Mouse (Mus musculus) retina, embryonic 14.5 days (tissue): ENCODE data around the gene Arid4b.

Experiments
- DNase-seq: peaks from one replicate; pipeline ENCODE4 v3.0.0-alpha.2; 2015; ENCODE audit warnings: low spot score

The Arid4b gene

GRCm38 (mm10) chr13:14062209-14063012, 621 bp upstream of the Arid4b start:
- no peak for DNase-seq

DNA sequence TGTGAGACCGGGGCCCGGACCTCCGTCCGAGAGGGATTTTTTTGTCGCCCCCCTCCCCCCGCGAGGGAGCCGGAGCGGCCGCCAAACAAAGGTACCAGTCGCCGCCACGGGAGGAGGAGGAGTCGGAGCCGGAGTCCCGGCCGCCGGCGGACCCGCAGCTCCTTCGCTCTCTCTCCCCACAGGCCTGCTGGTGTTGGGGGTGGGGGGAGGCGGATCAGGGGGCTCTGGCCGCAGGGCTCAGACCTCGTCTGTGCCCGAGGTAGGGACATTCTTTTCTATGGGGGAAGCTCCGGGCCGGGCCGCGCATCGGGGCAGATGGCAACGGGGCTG, 875 bp downstream of the Arid4b start:
- no peak for DNase-seq

- peak; percentile 39 for DNase-seq
Measured at GRCm38 (mm10) chr13:14064341-14065027, 1.5 kb downstream of the Arid4b start.

GRCm38 (mm10) chr13:14065028-14065380, 2.0 kb downstream of the Arid4b start:
- no peak for DNase-seq

DNA sequence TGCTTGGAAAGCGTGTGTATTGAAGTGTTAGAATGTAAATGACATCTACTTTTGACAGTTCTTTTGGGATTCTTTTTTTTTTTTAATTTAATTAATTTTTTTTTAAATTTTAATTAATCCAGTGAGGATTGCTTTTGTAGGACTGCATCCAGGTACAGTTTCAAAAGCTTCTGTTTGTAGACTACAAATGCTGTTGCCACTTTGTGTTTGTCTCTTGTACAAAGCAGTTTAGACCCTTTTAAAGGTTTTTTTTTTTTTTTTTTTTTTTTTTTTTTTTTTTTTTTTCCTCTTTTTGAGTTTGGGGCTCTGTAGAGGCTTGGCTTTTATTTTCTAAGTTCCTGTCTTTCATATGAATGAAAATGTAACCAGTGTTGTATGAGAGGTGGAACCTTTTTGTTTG, 2.7 kb downstream of the Arid4b start:
- no peak for DNase-seq

GRCm38 (mm10) chr13:14068035-14068434, 5.0 kb downstream of the Arid4b start:
- DNase-seq = no peak

GRCm38 (mm10) chr13:14069291-14069690, 6.3 kb downstream of the Arid4b start:
- no peak for DNase-seq

DNA sequence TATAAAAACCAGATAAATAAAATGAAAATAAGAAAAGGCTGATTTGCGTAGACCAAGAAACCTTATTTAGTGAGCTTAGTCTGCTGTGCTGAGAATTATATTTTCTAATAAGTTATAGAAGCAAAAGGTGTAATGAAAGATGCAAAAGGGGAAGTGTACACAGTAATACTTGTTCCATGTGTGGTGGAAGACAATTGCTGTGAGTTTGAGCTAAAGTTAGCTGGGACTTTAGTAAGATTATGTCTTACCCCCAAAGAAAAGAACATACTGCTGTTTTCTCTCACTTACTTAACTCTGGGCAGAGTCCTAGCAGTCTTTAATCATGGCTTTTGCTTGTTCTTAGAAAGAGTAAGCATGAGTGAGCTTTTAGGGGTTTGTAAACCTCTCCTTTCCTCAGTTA, 11.3 kb downstream of the Arid4b start:
- DNase-seq = no peak

- DNase-seq = no peak
Measured at GRCm38 (mm10) chr13:14075326-14075725, 12.3 kb downstream of the Arid4b start.

DNA sequence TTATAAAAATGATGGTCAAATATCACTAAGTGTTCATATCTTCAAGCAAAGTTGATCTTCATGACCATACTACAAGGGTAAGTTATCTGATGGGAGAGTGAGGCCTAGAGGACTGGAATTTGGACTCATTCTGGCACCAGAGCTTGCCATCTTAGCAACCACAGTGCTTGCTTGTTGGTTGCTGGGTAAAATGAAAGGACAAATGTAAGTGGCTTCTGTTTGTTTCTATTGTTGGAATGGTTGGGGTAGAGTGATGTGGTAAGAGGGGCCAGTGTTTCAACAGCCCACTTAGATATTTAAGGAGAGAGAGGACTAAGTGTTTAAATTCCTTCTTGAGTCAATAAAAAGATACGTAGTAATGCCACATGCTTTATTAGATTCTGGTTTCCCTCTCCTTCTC, 25.6 kb downstream of the Arid4b start:
- no peak for DNase-seq

GRCm38 (mm10) chr13:14103026-14103425, 40.0 kb downstream of the Arid4b start:
- DNase-seq = no peak

- DNase-seq = no peak
Measured at GRCm38 (mm10) chr13:14110154-14110873, 47.3 kb downstream of the Arid4b start.

DNA sequence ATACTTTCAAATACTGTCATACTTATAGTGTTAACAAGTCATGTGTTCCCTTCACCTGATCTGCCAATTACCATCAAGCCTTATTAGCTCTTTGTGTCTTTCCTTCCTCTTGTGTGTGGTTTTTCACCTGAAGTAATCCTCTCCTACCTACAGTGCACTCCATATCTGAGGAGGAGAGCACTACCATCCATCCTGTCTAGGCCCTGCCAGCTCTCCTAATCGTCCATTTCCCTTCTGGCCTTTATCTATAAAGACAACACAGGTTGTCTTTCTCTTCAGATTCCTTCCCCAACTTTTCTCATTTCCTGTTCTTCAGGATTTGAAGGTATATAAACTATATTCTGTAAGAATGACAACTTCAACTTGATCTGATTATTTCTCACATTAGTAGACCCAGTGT, 48.1 kb downstream of the Arid4b start:
- no peak for DNase-seq

DNA sequence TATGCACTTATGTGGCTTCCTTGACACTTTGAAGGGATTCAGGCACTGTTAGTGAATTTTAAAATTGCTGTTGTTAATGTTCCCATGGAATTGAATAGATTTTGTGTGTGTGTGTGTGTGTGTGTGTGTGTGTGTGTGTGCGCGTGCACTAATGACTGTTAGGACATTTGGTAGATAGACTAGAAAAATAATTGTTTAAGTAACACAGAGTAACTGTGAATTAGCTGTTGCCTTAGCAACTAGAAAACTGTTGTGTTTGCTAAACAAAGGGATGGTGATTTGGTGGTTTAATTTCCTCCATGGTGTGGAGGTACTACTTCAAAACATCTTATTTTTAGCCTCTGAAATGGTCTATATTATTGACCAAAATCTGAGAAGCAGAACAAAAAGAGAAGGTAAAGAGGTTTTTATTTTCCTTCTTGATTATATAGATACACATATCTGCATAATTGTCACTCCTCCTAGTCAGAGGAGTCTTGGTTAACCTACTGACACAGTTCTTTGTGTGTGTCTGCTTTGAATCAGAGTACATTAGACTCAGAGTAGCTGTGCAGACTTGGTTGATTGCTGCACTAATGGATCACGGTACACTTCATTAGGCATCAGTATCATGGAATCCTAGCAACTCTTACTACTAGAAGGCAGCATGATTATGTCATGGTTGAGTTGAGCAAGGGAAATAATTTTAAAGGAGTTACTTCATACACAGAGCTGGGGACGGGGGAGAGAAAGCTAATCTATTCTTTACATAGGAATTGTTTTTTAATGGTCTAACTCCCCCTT, 50.9 kb downstream of the Arid4b start:
- peak; percentile 76 for DNase-seq

DNA sequence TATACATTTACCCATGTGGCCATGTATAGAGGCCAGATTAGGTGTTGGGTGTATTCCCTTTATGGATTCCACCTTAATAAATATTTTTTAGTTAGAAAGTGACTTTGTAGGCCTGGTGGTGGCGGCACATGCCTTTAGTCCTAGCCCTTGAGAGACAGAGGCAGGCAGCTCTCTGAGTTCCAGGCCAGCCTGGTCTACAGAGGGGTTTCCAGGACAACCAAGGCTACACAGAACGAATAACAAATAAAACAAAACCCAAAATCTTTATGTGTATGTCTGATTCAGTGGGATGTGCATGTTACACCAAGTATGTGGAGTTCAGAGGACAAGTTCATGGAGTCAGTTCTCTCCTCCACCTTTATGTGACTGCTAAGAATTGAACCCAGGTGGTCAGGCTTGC, 52.8 kb downstream of the Arid4b start:
- DNase-seq = no peak

DNA sequence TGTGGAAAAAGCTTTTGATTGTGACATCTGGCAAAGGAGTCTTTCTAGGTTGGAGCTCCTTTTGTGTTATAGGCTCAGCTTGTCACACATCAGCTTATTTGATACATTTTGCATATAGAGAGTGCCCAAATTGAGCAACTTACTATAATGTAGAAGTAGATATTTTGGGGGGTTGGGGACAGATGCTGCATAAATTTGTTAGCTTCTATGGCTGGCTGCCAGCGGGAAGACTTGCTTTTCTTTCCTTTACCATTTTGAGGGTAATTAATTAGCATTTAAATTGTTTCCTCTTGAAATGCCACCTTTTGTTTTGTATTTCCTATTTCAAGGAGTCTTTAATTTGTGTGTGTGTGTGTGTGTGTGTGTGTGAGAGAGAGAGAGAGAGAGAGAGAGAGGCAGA, 68.6 kb downstream of the Arid4b start:
- no peak for DNase-seq

- peak; percentile 13 for DNase-seq
Measured at GRCm38 (mm10) chr13:14142294-14142966, 79.4 kb downstream of the Arid4b start.

GRCm38 (mm10) chr13:14177989-14178388, 115.0 kb downstream of the Arid4b start:
- peak; percentile 35 for DNase-seq

GRCm38 (mm10) chr13:14179669-14180068, 116.6 kb downstream of the Arid4b start:
- no peak for DNase-seq

- no peak for DNase-seq
Measured at GRCm38 (mm10) chr13:14245946-14246345, 182.9 kb downstream of the Arid4b start.
